Mouse (Mus musculus): ENCODE measurements around the gene Pde4c.

Pde4c gene

GRCm38 (mm10) chr8:70794215-70794614, 70.7 kb downstream of the Pde4c start:
- DNase-seq: no peak

- DNase-seq: no peak
These were observed 71.8 kb downstream of the Pde4c start for GRCm38 (mm10) chr8:70795370-70795769.

- DNase-seq: no peak
These were observed 73.0 kb downstream of the Pde4c start for GRCm38 (mm10) chr8:70796403-70797080.

GRCm38 (mm10) chr8:70797081-70798070, 73.9 kb downstream of the Pde4c start:
- peak; percentile 94 for DNase-seq

GRCm38 (mm10) chr8:70798281-70798680, 74.8 kb downstream of the Pde4c start:
- DNase-seq: peak; percentile 32

- DNase-seq: no peak
These were observed 77.1 kb downstream of the Pde4c start for GRCm38 (mm10) chr8:70800648-70801047.
